Mouse (Mus musculus): Measurements from ENCODE around the gene Plekha4.
"Not testable (repeated sequence)": the region's sequence is repeated elsewhere in the genome, so short reads cannot be mapped to it uniquely, and the experiment has no call there.

The Plekha4 gene

GRCm38 (mm10) chr7:45525809-45526473, at the start of gene Plekha4, which contains the start of gene Ppp1r15a:
Plekha4 (plus strand) TSS chr7:45526330.
Ppp1r15a (minus strand) TSS chr7:45526268.
- DNase-seq (ENCODE audit: low spot score), result peak; percentile 97

GRCm38 (mm10) chr7:45476453-45476852, 49.7 kb upstream of the Plekha4 start:
- DNase-seq (ENCODE audit: low spot score), result no peak

GRCm38 (mm10) chr7:45477003-45477402, 49.1 kb upstream of the Plekha4 start:
- DNase-seq (ENCODE audit: low spot score), result peak; percentile 75

GRCm38 (mm10) chr7:45478774-45479173, 47.4 kb upstream of the Plekha4 start:
- DNase-seq (ENCODE audit: low spot score), result no peak

- not testable (repeated sequence) for DNase-seq (ENCODE audit: low spot score)
Observed at GRCm38 (mm10) chr7:45480310-45480709, 45.8 kb upstream of the Plekha4 start.

GRCm38 (mm10) chr7:45481374-45481927, 44.7 kb upstream of the Plekha4 start, which contains the start of gene Tulp2:
Tulp2 (plus strand) TSS chr7:45481877.
- DNase-seq (ENCODE audit: low spot score), result peak; percentile 72

GRCm38 (mm10) chr7:45482166-45482565, 44.0 kb upstream of the Plekha4 start:
- no peak for DNase-seq (ENCODE audit: low spot score)

- not testable (repeated sequence) for DNase-seq (ENCODE audit: low spot score)
Observed at GRCm38 (mm10) chr7:45484985-45485384, 41.1 kb upstream of the Plekha4 start.

GRCm38 (mm10) chr7:45486158-45486557, 40.0 kb upstream of the Plekha4 start:
- DNase-seq (ENCODE audit: low spot score), result no peak

GRCm38 (mm10) chr7:45486761-45487415, 39.2 kb upstream of the Plekha4 start, which contains the start of gene Gm45808:
Gm45808 (minus strand) TSS chr7:45486811.
- no peak for DNase-seq (ENCODE audit: low spot score)

GRCm38 (mm10) chr7:45487861-45488292, 38.3 kb upstream of the Plekha4 start:
- DNase-seq (ENCODE audit: low spot score), result no peak

- peak; percentile 77 for DNase-seq (ENCODE audit: low spot score)
Observed at GRCm38 (mm10) chr7:45488293-45489204, 37.6 kb upstream of the Plekha4 start, which contains the start of gene Dhdh. Dhdh (minus strand) TSS chr7:45488805.

GRCm38 (mm10) chr7:45489578-45489977, 36.6 kb upstream of the Plekha4 start:
- no peak for DNase-seq (ENCODE audit: low spot score)

GRCm38 (mm10) chr7:45490822-45491221, 35.3 kb upstream of the Plekha4 start:
- DNase-seq (ENCODE audit: low spot score), result no peak

- DNase-seq (ENCODE audit: low spot score), result no peak
Observed at GRCm38 (mm10) chr7:45491264-45491663, 34.9 kb upstream of the Plekha4 start.

- DNase-seq (ENCODE audit: low spot score), result no peak
Observed at GRCm38 (mm10) chr7:45492225-45492844, 33.8 kb upstream of the Plekha4 start.

GRCm38 (mm10) chr7:45492951-45493350, 33.2 kb upstream of the Plekha4 start:
- DNase-seq (ENCODE audit: low spot score), result no peak

GRCm38 (mm10) chr7:45494548-45494947, 31.6 kb upstream of the Plekha4 start:
- no peak for DNase-seq (ENCODE audit: low spot score)

- no peak for DNase-seq (ENCODE audit: low spot score)
Observed at GRCm38 (mm10) chr7:45498427-45498826, 27.7 kb upstream of the Plekha4 start.

GRCm38 (mm10) chr7:45507583-45507982, 18.5 kb upstream of the Plekha4 start:
- no peak for DNase-seq (ENCODE audit: low spot score)

GRCm38 (mm10) chr7:45508561-45508960, 17.6 kb upstream of the Plekha4 start:
- no peak for DNase-seq (ENCODE audit: low spot score)
